Mouse (Mus musculus): Measurements from ENCODE around the gene Hck.

- TF ChIP-seq CTCF (IDR thresholded peaks at IDR 0.05; ENCODE audit: low read depth) (no peak), EP300 (IDR thresholded peaks at IDR 0.05; ENCODE audit: low read depth) (no peak)
Measured at GRCm38 (mm10) chr2:153089316-153089715, 19.0 kb upstream of the Hck start.
